Mouse (Mus musculus) limb, embryonic 14.5 days (tissue): ENCODE measurements around the gene U2af2. TPM values are rescaled to one million over a fixed set of nuclear protein-coding genes. Genes with fewer than 3 reads are reported as not detected.

ENCODE experiments used
- ATAC-seq: fragments of 200-750 bp; cut with Nextera tagmentation; 2 replicates; pipeline ENCODE4 v1.8.0; 2017; ENCODE audit warnings: low read depth, moderate number of reproducible peaks, moderate TSS enrichment; ENCODE audit not compliant: low FRiP score
- DNase-seq: peaks from one replicate; pipeline ENCODE4 v3.0.0-alpha.2; 2015; ENCODE audit warnings: low spot score
- H3K27ac ChIP-seq: fragments of 300-500 bp; sonication (generic); replicated peaks from 2 replicates; pipeline ENCODE4 v1.5.1; 2014; ENCODE audit warnings: low read depth, mild to moderate bottlenecking, low read length, moderate library complexity, mixed read lengths
- H3K27me3 ChIP-seq: fragments of 300-500 bp; sonication (generic); 2 replicates; pipeline ENCODE4 v1.6.1; 2014; ENCODE audit warnings: low read length, mixed read lengths; ENCODE audit not compliant: control insufficient read depth, insufficient read depth
- H3K36me3 ChIP-seq: fragments of 300-500 bp; sonication (generic); 2 replicates; pipeline ENCODE4 v1.6.1; 2014; ENCODE audit warnings: mild to moderate bottlenecking, low read length, moderate library complexity, mixed read lengths; ENCODE audit not compliant: control insufficient read depth, insufficient read depth
- H3K4me1 ChIP-seq: fragments of 300-500 bp; sonication (generic); 2 replicates; pipeline ENCODE4 v1.6.1; 2014; ENCODE audit warnings: antibody characterized with exemption, low read length, mixed read lengths; ENCODE audit not compliant: control insufficient read depth, insufficient read depth
- H3K4me2 ChIP-seq: fragments of 300-500 bp; sonication (generic); replicated peaks from 2 replicates; pipeline ENCODE4 v1.6.1; 2014; ENCODE audit warnings: low read depth, mild to moderate bottlenecking, low read length, moderate library complexity; ENCODE audit not compliant: severe bottlenecking
- H3K4me3 ChIP-seq: fragments of 300-500 bp; sonication (generic); replicated peaks from 2 replicates; pipeline ENCODE4 v1.5.1; 2014; ENCODE audit warnings: low read length
- H3K9ac ChIP-seq: fragments of 300-500 bp; sonication (generic); 2 replicates; pipeline ENCODE4 v1.6.1; 2014; ENCODE audit warnings: mild to moderate bottlenecking, low read depth, low read length, moderate library complexity; ENCODE audit not compliant: severe bottlenecking
- H3K9me3 ChIP-seq: fragments of 300-500 bp; sonication (generic); 2 replicates; pipeline ENCODE4 v1.6.1; 2016; ENCODE audit warnings: low read length; ENCODE audit not compliant: control insufficient read depth
- POLR2A ChIP-seq: fragments of 200-500 bp; IDR thresholded peaks from 2 replicates; pipeline ENCODE4 v1.8.0; 2012; ENCODE audit warnings: inconsistent platforms, mild to moderate bottlenecking, moderate library complexity, borderline replicate concordance; ENCODE audit not compliant: insufficient read depth, insufficient read length; ENCODE audit errors: extremely low read depth
- WGBS: fragments of 180-500 bp; shearing (Covaris S2); extraction: QIAGEN DNeasy Blood & Tissue Kit; methylation state at CpG from one replicate; pipeline ENCODE4 v1.1.7; 2014; 5-methylcytosine and 5-hydroxymethylcytosine counted together
- polyA plus RNA-seq, 2 experiments: library from polyadenylated mRNA; depleted of rRNA in 1 of 2; stranded (reverse) in 1 of 2; unstranded in 1 of 2; fragments of >200 nt; fragmentation: Nextera tagmentation in 1 of 2; extraction: Ambion mirVana in 1 of 2; gene quantifications; 2 replicates each; pipeline versions ENCODE4 v1.2.1 to v1.2.3; 2012 to 2014

U2af2 gene
- polyA plus RNA-seq, 2 experiments = 123 to 431 TPM

GRCm38 (mm10) chr7:5030554-5031275 lies 31.2 kb upstream of the U2af2 start:
- H3K9me3 ChIP-seq = peaks cover 45% of the 10 kb centered on the region
- WGBS = 83% methylated on average over 56 of the region's 63 CpGs
- no peak for ATAC-seq

GRCm38 (mm10) chr7:5031496-5031895 lies 30.4 kb upstream of the U2af2 start:
- Histone ChIP-seq H3K36me3 (peaks cover 95% of the 10 kb centered on the region), H3K9me3 (peaks cover 46% of the 10 kb centered on the region), H3K27me3 (no peaks in the 10 kb centered on the region), H3K27ac (no peak overlapping the region), H3K4me2 (no peak overlapping the region), H3K4me1 (no peaks in the 10 kb centered on the region), H3K9ac (no peak overlapping the region), H3K4me3 (no peak overlapping the region)
- 84% methylated on average over 43 of the region's 46 CpGs for WGBS
- no peak for TF ChIP-seq POLR2A
- no peak for DNase-seq
- no peak for ATAC-seq

More at GRCm38 (mm10) chr7:5030554-5031275, 31.2 kb upstream of the U2af2 start:
- Histone ChIP-seq H3K4me3 (no peak overlapping the region), H3K9ac (no peak overlapping the region), H3K4me1 (no peaks in the 10 kb centered on the region), H3K36me3 (peaks cover 95% of the 10 kb centered on the region), H3K27ac (no peak overlapping the region), H3K27me3 (no peaks in the 10 kb centered on the region), H3K4me2 (no peak overlapping the region)
- no peak for DNase-seq
- TF ChIP-seq POLR2A = no peak

GRCm38 (mm10) chr7:5033818-5034217 lies 28.1 kb upstream of the U2af2 start, which contains the start of gene 4632433K11Rik:
Gene 4632433K11Rik (plus strand): TSS chr7:5034118.
- H3K4me3 ChIP-seq = no peak within 1 kb of the TSS
- 92% methylated on average over 3 of the region's 3 CpGs for WGBS

DNA sequence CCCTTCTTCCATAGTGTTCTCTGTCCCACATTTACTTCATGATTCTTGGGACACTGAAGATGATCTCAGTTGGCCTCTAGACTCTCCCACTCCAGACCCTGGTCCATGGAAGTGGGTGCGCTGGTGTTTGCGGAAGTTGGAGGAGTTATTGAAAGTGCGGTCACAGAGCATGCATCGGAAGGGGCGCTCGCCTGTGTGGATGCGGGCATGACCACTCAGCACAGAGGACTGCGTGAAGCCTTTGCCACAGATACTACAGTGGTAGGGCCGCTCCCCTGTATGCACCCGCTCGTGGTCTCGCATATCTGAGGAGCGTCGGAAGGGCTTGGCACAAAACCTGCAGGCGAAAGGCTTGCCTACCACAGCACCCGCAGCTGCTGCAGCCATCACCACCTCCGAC lies 26.3 kb upstream of the U2af2 start:
- H3K27ac ChIP-seq = no peak overlapping the region
- H3K4me2 ChIP-seq = no peak overlapping the region
- no peak overlapping the region for H3K4me3 ChIP-seq
- no peaks in the 10 kb centered on the region for H3K27me3 ChIP-seq
- WGBS = 95% methylated on average over 17 of the region's 17 CpGs
- TF ChIP-seq POLR2A = no peak
- DNase-seq = no peak
- H3K36me3 ChIP-seq = peaks cover 58% of the 10 kb centered on the region
- peaks cover 3% of the 10 kb centered on the region; the same call in 1 of the 2 replicates for H3K4me1 ChIP-seq
- ATAC-seq = no peak
- H3K9me3 ChIP-seq = peaks cover 24% of the 10 kb centered on the region
- H3K9ac ChIP-seq = no peak overlapping the region

More at GRCm38 (mm10) chr7:5033818-5034217, 28.1 kb upstream of the U2af2 start, which contains the start of gene 4632433K11Rik:
- Histone ChIP-seq H3K9me3 (peaks cover 42% of the 10 kb centered on the region), H3K36me3 (peaks cover 77% of the 10 kb centered on the region), H3K9ac (no peak within 1 kb of the TSS), H3K27ac (no peak within 1 kb of the TSS), H3K4me1 (peaks cover 3% of the 10 kb centered on the region; the same call in 1 of the 2 replicates), H3K4me2 (no peak within 1 kb of the TSS), H3K27me3 (no peaks in the 10 kb centered on the region)
- ATAC-seq (no peak), DNase-seq (no peak)
- no peak for TF ChIP-seq POLR2A

- ATAC-seq = no peak
- no peaks in the 10 kb centered on the region for H3K27me3 ChIP-seq
- H3K27ac ChIP-seq = no peak overlapping the region
- H3K9ac ChIP-seq = no peak overlapping the region
- 93% methylated on average over 9 of the region's 9 CpGs for WGBS
- no peak overlapping the region for H3K4me3 ChIP-seq
- TF ChIP-seq POLR2A = no peak
- peaks cover 3% of the 10 kb centered on the region; the same call in 1 of the 2 replicates for H3K4me1 ChIP-seq
- peaks cover 19% of the 10 kb centered on the region for H3K9me3 ChIP-seq
- no peak overlapping the region for H3K4me2 ChIP-seq
- no peak for DNase-seq
- H3K36me3 ChIP-seq = peaks cover 53% of the 10 kb centered on the region
Observed at GRCm38 (mm10) chr7:5036136-5036535, 25.8 kb upstream of the U2af2 start.
